Mouse (Mus musculus): ENCODE data around the gene Fam170b.

DNA sequence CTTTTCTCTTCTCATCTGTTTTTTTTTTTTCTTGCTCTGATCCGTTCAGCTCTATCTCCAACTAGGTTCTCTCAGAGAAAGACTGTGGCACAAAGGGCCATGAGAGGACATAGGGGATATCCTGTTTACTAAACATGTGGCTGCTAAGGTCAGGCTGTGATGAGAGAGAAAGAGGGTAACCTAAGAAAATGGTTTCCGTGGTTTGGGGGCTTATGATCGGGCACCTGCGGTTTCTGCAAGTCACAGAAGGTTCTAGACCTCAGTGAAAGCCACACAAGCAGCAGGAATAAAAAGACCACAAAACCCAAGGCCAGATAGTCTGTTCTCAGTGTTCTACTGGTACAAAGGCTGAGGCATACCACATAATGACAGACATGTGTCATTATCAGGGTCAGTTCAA is 35.4 kb upstream of the Fam170b start:
- TF ChIP-seq CTCF (IDR thresholded peaks at IDR 0.05; ENCODE audit: control insufficient read depth, insufficient read depth, low read length) (no peak), POLR2A (IDR thresholded peaks at IDR 0.05; ENCODE audit: borderline replicate concordance, control insufficient read depth, low read depth, low read length) (no peak)
